Mouse (Mus musculus) lung, embryonic 14.5 days (tissue): ENCODE measurements around the gene Mapk1ip1l. TPM values are rescaled to one million over a fixed set of nuclear protein-coding genes. Genes with fewer than 3 reads are reported as not detected.
A peak's percentile ranks its signal among the peaks of the same experiment; 100 is the strongest.
"Not testable (repeated sequence)": the region's sequence is repeated elsewhere in the genome, so short reads cannot be mapped to it uniquely, and the experiment has no call there.

Experiments
- ATAC-seq: fragments of 200-750 bp; cut with Nextera tagmentation; 2 replicates; pipeline ENCODE4 v1.8.0; 2017; ENCODE audit warnings: mild to moderate bottlenecking, moderate TSS enrichment, moderate library complexity; ENCODE audit not compliant: insufficient read depth
- DNase-seq: peaks from one replicate; pipeline ENCODE4 v3.0.0-alpha.2; 2015
- H3K27ac ChIP-seq: fragments of 300-500 bp; sonication (generic); 2 replicates; pipeline ENCODE4 v1.5.1; 2014; ENCODE audit warnings: low read depth, mild to moderate bottlenecking, moderate library complexity
- H3K27me3 ChIP-seq: fragments of 300-500 bp; sonication (generic); 2 replicates; pipeline ENCODE4 v1.6.1; 2014; ENCODE audit warnings: low read length, control low read depth; ENCODE audit not compliant: insufficient read depth
- H3K36me3 ChIP-seq: fragments of 300-500 bp; sonication (generic); 2 replicates; pipeline ENCODE4 v1.6.1; 2014; ENCODE audit warnings: control low read depth; ENCODE audit not compliant: insufficient read depth
- H3K4me1 ChIP-seq: fragments of 300-500 bp; sonication (generic); 2 replicates; pipeline ENCODE4 v1.6.1; 2014; ENCODE audit warnings: antibody characterized with exemption, control low read depth; ENCODE audit not compliant: insufficient read depth
- H3K4me2 ChIP-seq: fragments of 300-500 bp; sonication (generic); 2 replicates; pipeline ENCODE4 v1.6.1; 2014; ENCODE audit warnings: mild to moderate bottlenecking
- H3K4me3 ChIP-seq: fragments of 300-500 bp; sonication (generic); 2 replicates; pipeline ENCODE4 v1.5.1; 2014; ENCODE audit warnings: low read depth, low read length
- H3K9ac ChIP-seq: fragments of 300-500 bp; sonication (generic); 2 replicates; pipeline ENCODE4 v1.6.1; 2014
- H3K9me3 ChIP-seq: fragments of 300-500 bp; sonication (generic); 2 replicates; pipeline ENCODE4 v1.6.1; 2016; ENCODE audit warnings: low read depth, low read length, control low read depth
- CTCF ChIP-seq: IDR thresholded peaks from 2 replicates; pipeline ENCODE4 v1.5.1; 2016; ENCODE audit warnings: antibody characterized with exemption, low read depth
- WGBS: fragments of 180-500 bp; shearing (Covaris S2); extraction: QIAGEN DNeasy Blood & Tissue Kit; methylation state at CpG from one replicate; pipeline ENCODE4 v1.1.7; 2014; 5-methylcytosine and 5-hydroxymethylcytosine counted together
- polyA plus RNA-seq: library from polyadenylated mRNA; unstranded; fragments of >200 nt; fragmentation: Nextera tagmentation; extraction: Ambion mirVana; gene quantifications from 2 replicates; pipeline ENCODE4 v1.2.1, GENCODE M21; 2014

Mapk1ip1l gene
- polyA plus RNA-seq, 1 experiment from 2014 or later, result 101 TPM

- H3K36me3 ChIP-seq, result peaks cover 65% of the 10 kb centered on the region
These were observed 21.3 kb downstream of the Mapk1ip1l start for GRCm38 (mm10) chr14:47319362-47319761.

GRCm38 (mm10) chr14:47321581-47321980 lies 23.5 kb downstream of the Mapk1ip1l start:
- not testable (repeated sequence) for H3K27me3 ChIP-seq, H3K4me1 ChIP-seq, H3K9me3 ChIP-seq, H3K27ac ChIP-seq, H3K4me2 ChIP-seq, H3K4me3 ChIP-seq, H3K9ac ChIP-seq, ATAC-seq, DNase-seq
- 92% methylated on average over 6 of the region's 8 CpGs for WGBS
- H3K36me3 ChIP-seq, result peaks cover 46% of the 10 kb centered on the region

More at GRCm38 (mm10) chr14:47319362-47319761, 21.3 kb downstream of the Mapk1ip1l start:
- H3K9me3 ChIP-seq, result no peaks in the 10 kb centered on the region
- no peak for DNase-seq
- no peak for ATAC-seq
- H3K4me2 ChIP-seq, result no peak overlapping the region
- H3K4me3 ChIP-seq, result no peak overlapping the region
- TF ChIP-seq CTCF, result no peak
- H3K9ac ChIP-seq, result no peak overlapping the region
- no peaks in the 10 kb centered on the region for H3K4me1 ChIP-seq
- no peaks in the 10 kb centered on the region for H3K27me3 ChIP-seq
- no peak overlapping the region for H3K27ac ChIP-seq
- 90% methylated on average over 5 of the region's 5 CpGs for WGBS

- Histone ChIP-seq H3K4me1 (no peaks in the 10 kb centered on the region), H3K36me3 (peaks cover 13% of the 10 kb centered on the region; the same call in 1 of the 2 replicates), H3K9ac (no peak overlapping the region), H3K4me2 (no peak overlapping the region), H3K4me3 (no peak overlapping the region), H3K9me3 (no peaks in the 10 kb centered on the region), H3K27me3 (no peaks in the 10 kb centered on the region), H3K27ac (no peak overlapping the region)
- TF ChIP-seq CTCF, result no peak
- DNase-seq (no peak), ATAC-seq (no peak)
- 73% methylated on average over 9 of the region's 9 CpGs for WGBS
These were observed 28.1 kb downstream of the Mapk1ip1l start for GRCm38 (mm10) chr14:47325965-47326761.

GRCm38 (mm10) chr14:47327347-47327746 lies 29.3 kb downstream of the Mapk1ip1l start:
- Histone ChIP-seq H3K4me3 (no peak overlapping the region), H3K9me3 (no peaks in the 10 kb centered on the region), H3K36me3 (0 out of 2 replicates have a peak, but pooled peaks cover 10% of the 10 kb centered on the region), H3K4me2 (no peak overlapping the region), H3K27me3 (no peaks in the 10 kb centered on the region), H3K9ac (no peak overlapping the region), H3K27ac (no peak overlapping the region), H3K4me1 (no peaks in the 10 kb centered on the region)
- no peak for TF ChIP-seq CTCF
- no peak for ATAC-seq
- DNase-seq, result no peak
- 89% methylated on average over 5 of the region's 5 CpGs for WGBS

GRCm38 (mm10) chr14:47331920-47332319 lies 33.9 kb downstream of the Mapk1ip1l start:
- H3K9ac ChIP-seq, result no peak overlapping the region
- no peak overlapping the region for H3K27ac ChIP-seq
- no peak for DNase-seq
- no peaks in the 10 kb centered on the region for H3K4me1 ChIP-seq
- no peak for TF ChIP-seq CTCF
- no peak for ATAC-seq
- H3K4me3 ChIP-seq, result no peak overlapping the region
- WGBS, result 58% methylated on average over 5 of the region's 5 CpGs
- no peaks in the 10 kb centered on the region for H3K27me3 ChIP-seq
- H3K36me3 ChIP-seq, result no peaks in the 10 kb centered on the region
- H3K9me3 ChIP-seq, result no peaks in the 10 kb centered on the region
- no peak overlapping the region for H3K4me2 ChIP-seq

GRCm38 (mm10) chr14:47334819-47335218 lies 36.8 kb downstream of the Mapk1ip1l start:
- no peak overlapping the region for H3K4me2 ChIP-seq
- no peaks in the 10 kb centered on the region for H3K36me3 ChIP-seq
- H3K4me3 ChIP-seq, result no peak overlapping the region
- H3K27me3 ChIP-seq, result no peaks in the 10 kb centered on the region
- H3K9ac ChIP-seq, result no peak overlapping the region
- H3K9me3 ChIP-seq, result no peaks in the 10 kb centered on the region
- WGBS, result 76% methylated on average over 4 of the region's 4 CpGs
- no peak overlapping the region for H3K27ac ChIP-seq
- ATAC-seq, result no peak
- TF ChIP-seq CTCF, result peak; percentile 84
- H3K4me1 ChIP-seq, result no peaks in the 10 kb centered on the region
- peak; percentile 80 for DNase-seq

- no peak for TF ChIP-seq CTCF
- no peaks in the 10 kb centered on the region for H3K27me3 ChIP-seq
- no peaks in the 10 kb centered on the region for H3K9me3 ChIP-seq
- H3K4me1 ChIP-seq, result no peaks in the 10 kb centered on the region
- no peaks in the 10 kb centered on the region for H3K36me3 ChIP-seq
- H3K4me2 ChIP-seq, result no peak overlapping the region
- WGBS, result 76% methylated on average over 3 of the region's 3 CpGs
- DNase-seq (no peak), ATAC-seq (no peak)
- H3K9ac ChIP-seq, result no peak overlapping the region
- H3K27ac ChIP-seq, result no peak overlapping the region
- no peak overlapping the region for H3K4me3 ChIP-seq
These were observed 37.2 kb downstream of the Mapk1ip1l start for GRCm38 (mm10) chr14:47335300-47335699.
